Mouse (Mus musculus) heart, adult 11 months (tissue): Measurements from ENCODE around the gene B3galt1.

ENCODE experiments used
- DNase-seq: peaks from one replicate; pipeline ENCODE4 v3.0.0; 2022

Gene B3galt1

GRCm38 (mm10) chr2:67956182-67956581 is 390.5 kb downstream of the B3galt1 start:
- no peak for DNase-seq

GRCm38 (mm10) chr2:67957561-67957960 is 391.9 kb downstream of the B3galt1 start:
- DNase-seq, result no peak

GRCm38 (mm10) chr2:67960711-67961110 is 395.0 kb downstream of the B3galt1 start:
- no peak for DNase-seq

- no peak for DNase-seq
Observed at GRCm38 (mm10) chr2:67968812-67969211, 403.1 kb downstream of the B3galt1 start.

GRCm38 (mm10) chr2:67971091-67971490 is 405.4 kb downstream of the B3galt1 start:
- DNase-seq, result no peak

- DNase-seq, result no peak
Observed at GRCm38 (mm10) chr2:67971576-67971975, 405.9 kb downstream of the B3galt1 start.

- no peak for DNase-seq
Observed at GRCm38 (mm10) chr2:67975764-67976163, 410.1 kb downstream of the B3galt1 start.

- no peak for DNase-seq
Observed at GRCm38 (mm10) chr2:67976488-67976887, 410.8 kb downstream of the B3galt1 start.

- no peak for DNase-seq
Observed at GRCm38 (mm10) chr2:67977620-67978262, 412.1 kb downstream of the B3galt1 start.

GRCm38 (mm10) chr2:67983563-67983962 is 417.9 kb downstream of the B3galt1 start:
- DNase-seq, result no peak

GRCm38 (mm10) chr2:67985133-67985532 is 419.5 kb downstream of the B3galt1 start:
- DNase-seq, result no peak

- DNase-seq, result no peak
Observed at GRCm38 (mm10) chr2:67993421-67993820, 427.8 kb downstream of the B3galt1 start.

GRCm38 (mm10) chr2:68003091-68003490 is 437.4 kb downstream of the B3galt1 start:
- DNase-seq, result no peak

- DNase-seq, result no peak
Observed at GRCm38 (mm10) chr2:68005210-68005609, 439.5 kb downstream of the B3galt1 start.

- DNase-seq, result no peak
Observed at GRCm38 (mm10) chr2:68005711-68006110, 440.0 kb downstream of the B3galt1 start.

- no peak for DNase-seq
Observed at GRCm38 (mm10) chr2:68011336-68011735, 445.7 kb downstream of the B3galt1 start.

- DNase-seq, result no peak
Observed at GRCm38 (mm10) chr2:68020251-68020680, 454.6 kb downstream of the B3galt1 start.

- DNase-seq, result no peak
Observed at GRCm38 (mm10) chr2:68021541-68022152, 456.0 kb downstream of the B3galt1 start.

GRCm38 (mm10) chr2:68028811-68029210 is 463.1 kb downstream of the B3galt1 start:
- no peak for DNase-seq

- DNase-seq, result no peak
Observed at GRCm38 (mm10) chr2:68034711-68035110, 469.0 kb downstream of the B3galt1 start.

GRCm38 (mm10) chr2:68040752-68041151 is 475.1 kb downstream of the B3galt1 start:
- no peak for DNase-seq

GRCm38 (mm10) chr2:68052481-68052880 is 486.8 kb downstream of the B3galt1 start:
- DNase-seq, result no peak

GRCm38 (mm10) chr2:68053243-68053642 is 487.6 kb downstream of the B3galt1 start:
- no peak for DNase-seq

GRCm38 (mm10) chr2:68061341-68061740 is 495.7 kb downstream of the B3galt1 start:
- DNase-seq, result no peak
